Mouse (Mus musculus) WW6 (cell line): ENCODE data around the gene Exoc6.

Experiments used
- DNase-seq: peaks from one replicate; pipeline ENCODE4 v3.0.0-alpha.2; 2013; ENCODE audit warnings: low read depth, low spot score

Gene Exoc6

DNA sequence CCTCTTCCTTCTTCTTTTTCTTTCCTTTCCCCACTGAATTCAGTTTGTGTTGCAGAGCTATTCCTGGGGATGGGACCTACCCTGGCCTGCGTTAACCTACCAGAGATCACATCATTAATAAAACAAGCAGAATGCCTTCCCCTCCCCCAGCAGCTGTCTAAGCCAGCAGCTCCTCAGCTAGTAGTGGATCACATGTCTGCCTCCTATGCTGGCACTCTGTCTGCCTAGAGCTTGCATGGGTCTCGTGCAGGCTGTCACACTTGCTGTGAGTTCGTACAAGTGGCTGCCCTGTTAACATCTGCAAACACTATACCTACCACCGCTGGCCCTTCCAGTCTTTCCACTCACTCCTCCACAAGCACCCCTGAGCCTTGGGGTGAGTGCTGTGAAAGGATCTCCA, 29.4 kb downstream of the Exoc6 start:
- no peak for DNase-seq

DNA sequence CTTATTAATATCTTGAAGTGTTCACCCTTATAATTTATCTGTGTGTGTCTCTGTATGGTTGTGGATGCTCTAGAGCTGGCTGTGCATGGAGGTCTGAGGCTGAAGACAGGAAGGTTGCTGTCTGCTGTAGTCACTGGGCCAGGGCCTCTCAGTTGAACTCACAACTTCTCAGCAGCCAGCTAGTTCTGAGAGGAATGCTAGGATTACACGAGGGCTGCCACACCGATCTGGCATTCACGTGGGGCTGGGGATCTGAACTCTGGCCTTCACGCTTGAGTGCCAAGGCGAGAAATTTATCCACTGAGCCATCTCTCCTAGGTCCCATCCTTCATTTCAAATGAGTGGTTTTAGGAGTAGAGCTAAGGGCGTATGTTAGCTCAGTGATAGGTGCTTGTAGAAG, 30.2 kb downstream of the Exoc6 start:
- no peak for DNase-seq

DNA sequence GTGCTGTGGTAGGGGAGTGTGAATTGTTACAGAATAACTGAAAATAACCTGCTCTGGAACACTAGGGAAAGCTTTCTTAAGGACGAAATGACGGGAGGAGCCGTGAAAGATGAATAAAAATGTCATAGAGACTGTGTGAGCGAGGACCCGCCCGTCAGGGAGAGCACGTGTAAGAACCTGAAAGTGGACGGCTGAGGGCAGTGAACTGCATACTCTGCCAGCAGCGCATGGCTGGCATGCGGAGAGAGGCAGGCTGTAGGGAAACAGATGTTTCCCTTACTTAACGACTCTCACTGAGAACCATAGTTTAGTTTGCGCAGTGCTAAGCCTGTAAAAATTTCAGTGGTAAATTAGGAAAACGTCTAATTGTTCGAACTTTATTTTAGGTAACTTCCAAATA, 35.0 kb downstream of the Exoc6 start:
- DNase-seq = no peak

DNA sequence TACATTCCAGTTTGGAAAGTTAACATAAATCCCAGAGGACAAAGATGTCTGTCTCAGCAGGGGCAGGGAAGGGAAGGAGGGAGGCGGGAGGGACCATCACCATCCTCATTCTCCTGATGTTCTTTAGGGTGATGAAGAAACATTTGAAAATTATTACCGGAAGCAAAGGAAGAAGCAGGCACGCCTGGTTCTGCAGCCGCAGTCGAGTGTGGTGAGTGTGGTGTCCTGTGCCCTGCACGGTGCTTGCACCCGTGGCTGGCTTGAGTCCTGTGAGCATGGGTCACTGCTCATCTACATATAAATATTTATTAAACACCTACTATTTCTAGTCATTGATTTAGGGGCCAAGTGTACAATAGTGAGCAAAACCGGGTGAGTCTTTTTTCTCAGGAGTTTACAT, 35.5 kb downstream of the Exoc6 start:
- DNase-seq = no peak

DNA sequence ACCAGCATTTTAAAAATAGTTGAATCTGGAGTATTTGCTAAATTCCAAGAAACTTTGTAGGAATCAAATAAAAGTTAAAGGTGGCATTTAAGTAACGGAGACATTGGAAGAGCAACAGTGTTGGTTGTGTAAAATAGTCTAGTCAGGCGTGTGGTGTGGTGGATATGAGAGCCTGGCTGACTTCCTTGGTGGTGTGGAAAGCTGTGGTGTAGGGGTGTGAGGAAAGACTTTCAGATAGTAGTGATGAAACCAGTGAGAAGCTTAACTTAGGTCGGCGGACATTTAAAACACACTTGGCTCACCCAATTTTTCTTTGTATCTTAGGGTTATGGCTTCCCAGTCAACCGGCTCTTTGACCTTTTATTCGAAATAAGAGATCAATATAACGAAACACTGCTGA, 40.3 kb downstream of the Exoc6 start:
- DNase-seq = no peak

DNA sequence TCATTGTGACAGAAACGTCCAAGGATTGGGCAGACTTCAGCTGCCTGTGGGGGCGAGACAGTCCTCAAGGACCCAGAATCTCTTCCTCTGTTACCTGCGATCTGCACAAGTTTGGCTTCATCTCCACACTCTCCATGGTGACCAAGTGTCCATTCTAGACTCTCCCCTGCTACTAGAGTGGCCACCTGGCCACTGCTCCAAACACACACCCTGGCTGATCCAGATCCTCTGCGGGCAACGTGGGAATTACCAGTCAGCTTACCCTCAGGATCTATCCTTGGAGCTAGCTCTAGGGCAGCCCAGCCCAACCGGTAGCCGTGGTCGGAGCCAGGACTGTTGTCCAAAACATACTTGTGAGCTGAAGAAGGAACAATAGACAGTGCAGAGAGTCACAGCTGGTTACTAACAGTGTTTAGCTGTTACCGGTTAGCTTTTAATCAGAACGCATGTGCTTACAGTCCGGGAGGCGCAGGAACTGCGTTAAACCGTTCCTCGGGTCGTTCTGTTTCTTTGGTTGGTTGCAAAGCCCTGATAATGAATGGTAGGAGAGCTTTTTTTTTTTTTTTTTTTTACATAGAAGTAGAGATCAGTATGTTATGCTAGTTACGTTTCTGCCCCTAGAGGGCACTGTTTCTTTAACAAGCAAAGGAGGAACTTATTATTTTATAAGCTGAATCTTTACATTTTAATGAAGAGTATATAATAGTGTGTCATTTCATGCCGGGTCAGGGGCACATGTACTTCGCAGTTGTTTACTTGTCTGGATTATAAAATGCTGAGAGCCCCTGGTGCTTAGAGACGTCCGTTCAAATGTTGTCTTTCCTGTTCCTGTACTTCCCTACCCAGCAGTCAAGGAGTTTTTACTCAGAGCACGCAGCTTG, 52.0 kb downstream of the Exoc6 start:
- peak; percentile 45 for DNase-seq

DNA sequence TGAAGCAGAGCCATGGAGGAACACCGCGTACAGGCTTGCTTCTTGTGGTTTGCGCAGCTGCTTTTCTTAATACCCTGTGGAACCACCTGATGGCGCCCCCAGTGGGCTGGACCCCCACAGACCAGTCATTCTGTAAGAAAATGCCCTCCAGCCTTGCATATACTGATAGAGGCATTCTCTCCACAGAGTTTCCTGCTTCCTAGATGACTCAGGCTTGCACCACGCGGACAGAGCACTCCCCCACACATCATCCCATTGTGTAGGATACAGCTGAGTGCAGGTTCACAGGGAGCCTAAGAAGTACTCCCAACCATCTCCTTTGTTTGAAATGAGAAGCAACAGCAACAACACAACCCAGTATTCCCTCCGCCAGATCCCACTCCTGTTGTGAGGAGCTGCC, 59.8 kb downstream of the Exoc6 start:
- peak; percentile 14 for DNase-seq

DNA sequence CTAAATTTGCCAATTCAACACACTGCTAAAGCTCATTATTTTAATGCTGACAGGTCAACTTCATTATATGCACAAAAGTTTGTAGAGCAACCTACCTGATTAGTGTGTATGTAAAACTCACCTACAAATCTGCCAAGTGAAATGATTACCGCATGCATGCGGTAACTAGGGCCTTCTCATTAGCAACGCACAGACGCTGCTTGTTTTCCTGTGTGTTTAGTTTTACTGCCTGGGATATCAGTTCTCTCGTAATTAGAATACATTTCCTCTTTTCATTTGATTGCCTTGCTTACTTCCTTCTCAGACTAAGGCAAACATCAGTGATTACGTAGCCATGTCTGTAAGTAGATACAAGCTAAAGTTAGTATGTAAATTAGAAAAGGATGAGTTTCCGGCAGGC, 62.7 kb downstream of the Exoc6 start:
- no peak for DNase-seq

DNA sequence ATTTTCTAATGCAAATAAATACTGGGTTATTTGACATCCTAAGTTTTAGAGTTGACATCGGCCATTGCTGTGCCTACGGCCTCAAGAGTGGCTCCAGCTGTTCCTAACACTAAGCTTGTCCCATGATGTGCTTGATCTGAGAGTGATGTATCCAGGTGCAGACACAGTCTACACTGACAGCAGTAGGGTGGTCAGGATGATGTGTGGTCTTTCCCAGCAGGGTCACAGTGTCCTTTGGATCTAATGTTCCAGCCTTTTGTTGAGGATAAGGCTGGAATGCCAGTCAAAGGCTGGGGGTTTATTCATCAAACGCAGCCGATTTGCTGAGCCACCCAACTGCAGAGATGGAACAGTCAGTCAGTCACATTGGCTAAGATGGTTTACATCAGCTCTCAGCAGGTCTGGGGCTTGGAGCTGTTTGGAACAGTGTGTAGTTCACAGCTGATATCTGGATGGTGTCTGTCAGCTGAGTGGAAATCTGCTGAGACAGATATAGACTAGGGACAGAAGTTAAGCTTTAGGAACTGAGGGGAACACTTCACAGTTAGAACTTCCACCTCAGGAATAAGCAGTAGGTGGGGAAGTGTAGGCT, 64.9 kb downstream of the Exoc6 start:
- DNase-seq = no peak

DNA sequence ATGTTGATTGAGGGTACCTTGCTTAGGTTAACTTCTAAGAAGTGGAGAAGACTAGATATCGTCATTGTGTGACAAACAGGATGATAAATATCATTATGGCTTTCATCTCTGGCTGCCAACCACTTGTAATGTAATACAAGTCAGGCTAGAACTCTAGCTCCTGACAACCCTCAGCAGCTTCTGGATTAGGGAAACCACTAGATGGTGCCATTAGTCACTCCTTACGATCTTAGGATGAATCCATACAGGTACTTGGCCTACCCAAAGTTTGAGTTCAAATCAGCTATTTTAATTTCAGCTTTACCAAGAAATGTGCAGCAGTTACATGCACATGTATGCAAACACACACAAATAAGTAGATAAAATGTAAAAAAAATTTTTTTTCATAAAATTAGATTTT, 97.8 kb downstream of the Exoc6 start:
- no peak for DNase-seq

DNA sequence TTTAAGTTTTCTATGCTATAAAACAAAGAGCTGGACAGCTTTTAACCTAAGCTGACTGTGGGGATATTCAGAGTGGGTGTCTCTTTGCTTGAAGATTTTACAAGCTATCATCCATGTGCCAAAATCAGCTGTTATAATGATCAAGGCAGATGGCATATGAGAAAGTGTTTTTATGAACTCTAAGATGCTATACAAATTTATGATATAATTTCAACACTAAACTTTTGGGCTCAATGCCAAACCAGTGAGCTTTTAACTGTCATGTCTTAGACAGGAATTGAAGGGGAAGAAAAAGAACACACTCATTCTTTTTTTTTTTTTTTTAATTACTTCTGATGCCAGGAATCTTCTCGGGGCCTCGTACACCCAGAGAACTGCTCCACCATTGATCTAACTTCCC, 100.3 kb downstream of the Exoc6 start:
- DNase-seq = no peak

DNA sequence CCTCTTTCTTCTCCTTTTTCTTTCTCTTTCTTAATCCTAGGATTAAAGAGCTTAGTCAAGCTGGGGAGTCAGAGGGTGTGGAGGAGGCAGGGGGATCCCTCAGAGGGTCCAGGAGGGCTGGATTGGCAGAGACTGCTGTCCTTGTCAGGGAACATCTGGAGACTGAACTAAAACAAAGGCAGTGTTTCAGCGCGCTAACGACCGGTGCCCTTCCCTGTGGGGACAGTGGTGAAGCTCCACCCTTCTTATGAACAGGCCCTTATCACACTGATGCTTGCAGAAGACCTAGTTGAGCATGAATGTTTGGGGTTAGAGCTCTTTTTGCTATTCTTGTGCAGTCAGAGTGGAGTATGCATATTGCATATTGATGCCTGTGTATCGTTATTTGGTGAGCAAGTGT, 103.8 kb downstream of the Exoc6 start:
- no peak for DNase-seq

DNA sequence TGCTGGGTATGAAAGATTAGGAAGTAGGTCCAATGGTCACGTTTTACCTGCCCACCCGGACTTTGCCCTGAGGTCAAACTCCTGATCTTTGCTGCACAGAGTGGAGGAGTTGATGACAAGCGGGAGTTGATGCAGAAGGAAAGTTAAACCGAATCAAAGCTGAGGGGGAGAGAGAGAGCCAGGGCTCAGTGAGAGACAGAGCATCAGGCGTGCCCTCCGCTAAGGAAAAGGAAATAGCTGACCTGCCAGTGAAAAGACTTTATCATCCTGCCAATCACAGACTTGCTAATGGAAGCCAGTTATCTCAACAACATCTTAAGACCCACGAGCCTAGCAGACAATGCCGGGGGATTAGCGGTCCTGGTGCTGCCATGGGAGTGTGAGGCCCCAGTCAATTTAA, 106.2 kb downstream of the Exoc6 start:
- DNase-seq = no peak

DNA sequence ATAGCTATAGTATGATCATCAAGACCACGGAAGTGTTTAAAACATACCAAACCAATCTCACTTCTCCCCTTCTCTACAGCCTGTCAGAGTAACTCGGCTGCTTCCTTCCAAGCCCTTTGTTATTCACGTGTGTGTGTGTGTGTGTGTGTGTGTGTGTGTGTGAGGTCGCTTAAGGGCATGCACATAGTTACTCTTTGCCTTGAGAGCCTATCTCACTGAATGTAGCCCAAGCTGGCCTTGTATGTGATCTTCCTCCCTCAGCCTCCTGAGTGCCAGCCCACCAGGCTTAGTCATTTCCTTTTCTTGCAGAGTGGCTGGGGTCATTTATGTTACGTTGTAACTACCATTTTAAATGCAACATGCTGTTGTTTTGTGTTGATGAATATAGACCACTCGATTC, 115.0 kb downstream of the Exoc6 start:
- no peak for DNase-seq

DNA sequence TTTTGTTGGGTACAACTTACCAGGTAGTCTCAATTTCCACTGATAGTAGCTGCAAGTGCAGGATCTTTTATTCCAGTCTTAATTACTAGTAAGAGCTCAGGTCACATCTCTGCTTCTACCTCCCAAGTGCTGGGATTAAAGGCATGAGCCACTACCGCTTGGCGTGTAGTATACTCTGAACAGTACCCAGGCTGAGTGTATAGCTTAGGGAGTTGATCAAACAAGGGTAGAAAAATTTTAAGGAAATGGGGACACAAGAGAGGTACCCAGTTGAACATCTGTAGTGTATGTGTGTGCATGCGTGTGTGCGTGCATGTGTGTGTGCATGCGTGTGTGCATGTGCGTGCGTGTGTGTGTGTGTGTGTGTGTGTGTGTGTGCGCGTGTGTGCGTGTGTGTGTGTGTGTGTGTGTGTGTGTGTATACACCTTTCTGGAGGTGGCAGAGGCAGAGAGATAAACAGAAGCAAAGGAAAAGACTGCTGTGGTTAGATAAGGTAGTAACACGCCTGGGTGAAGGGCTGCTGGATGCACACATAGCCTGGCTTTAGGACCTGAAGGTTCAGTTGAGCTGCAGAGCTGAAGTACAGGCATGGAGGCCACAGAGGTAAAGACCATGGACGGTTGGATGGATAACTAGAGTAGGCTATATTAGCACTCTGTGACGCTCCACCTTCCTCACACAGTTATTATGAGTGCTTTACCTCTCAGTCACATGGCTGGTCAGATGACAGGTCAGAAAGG, 117.8 kb downstream of the Exoc6 start:
- DNase-seq = no peak

DNA sequence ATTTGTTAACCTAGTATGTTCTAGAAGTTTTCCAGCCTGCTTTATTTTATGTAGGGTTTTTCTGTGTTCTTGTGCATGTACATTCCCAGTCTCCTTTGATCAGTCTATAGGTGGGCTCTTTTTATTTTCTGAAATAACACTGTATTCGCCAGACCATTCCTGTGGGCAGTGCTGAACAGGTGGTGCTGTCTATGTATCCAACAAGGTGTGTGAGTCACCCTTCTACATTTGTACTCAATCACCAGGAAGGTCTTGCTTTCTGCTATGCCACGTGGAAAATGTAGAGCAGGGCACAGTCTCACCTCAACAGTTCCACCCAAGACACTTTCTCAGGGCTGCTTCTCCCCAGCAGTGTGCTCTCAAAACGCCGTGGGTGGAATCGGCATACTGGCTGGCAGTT, 118.4 kb downstream of the Exoc6 start:
- no peak for DNase-seq

DNA sequence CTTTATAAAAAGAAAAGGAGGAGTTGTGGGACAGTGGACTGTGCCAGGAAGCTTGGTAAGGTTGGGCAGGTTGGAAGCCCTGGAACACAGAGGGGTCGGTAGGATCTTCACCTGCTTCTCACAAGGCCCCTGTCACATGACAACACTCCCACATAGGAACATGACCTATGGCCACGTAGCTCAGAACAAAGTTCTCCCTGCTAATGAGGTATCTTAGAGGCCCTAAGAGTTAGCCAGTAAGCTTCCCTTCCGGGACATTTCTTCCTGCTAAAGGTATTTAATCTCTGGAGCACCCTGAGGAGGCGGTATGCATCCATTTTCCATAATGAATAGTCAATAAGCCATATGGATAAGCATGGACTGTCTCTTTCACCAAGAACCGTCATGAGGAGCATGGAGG, 119.3 kb downstream of the Exoc6 start:
- DNase-seq = no peak

DNA sequence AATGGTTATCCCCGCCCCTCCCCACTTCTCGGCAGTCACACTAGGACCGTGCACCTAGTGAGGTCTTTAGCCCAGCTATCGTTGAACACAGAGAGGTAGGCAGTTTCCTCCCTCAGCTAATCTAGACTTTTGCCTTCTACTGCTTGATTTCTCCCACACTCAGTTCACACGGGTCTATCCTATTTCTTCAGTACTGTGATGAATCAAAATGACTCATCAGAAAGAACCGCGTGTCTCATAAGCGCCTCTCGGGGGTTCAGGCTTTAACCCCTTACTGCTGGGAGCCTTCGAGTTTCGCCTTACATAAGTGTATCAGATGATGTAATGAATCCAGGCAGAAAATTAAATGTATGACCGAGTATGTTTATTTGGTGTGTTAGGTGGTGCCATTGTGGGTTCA, 123.2 kb downstream of the Exoc6 start:
- no peak for DNase-seq

DNA sequence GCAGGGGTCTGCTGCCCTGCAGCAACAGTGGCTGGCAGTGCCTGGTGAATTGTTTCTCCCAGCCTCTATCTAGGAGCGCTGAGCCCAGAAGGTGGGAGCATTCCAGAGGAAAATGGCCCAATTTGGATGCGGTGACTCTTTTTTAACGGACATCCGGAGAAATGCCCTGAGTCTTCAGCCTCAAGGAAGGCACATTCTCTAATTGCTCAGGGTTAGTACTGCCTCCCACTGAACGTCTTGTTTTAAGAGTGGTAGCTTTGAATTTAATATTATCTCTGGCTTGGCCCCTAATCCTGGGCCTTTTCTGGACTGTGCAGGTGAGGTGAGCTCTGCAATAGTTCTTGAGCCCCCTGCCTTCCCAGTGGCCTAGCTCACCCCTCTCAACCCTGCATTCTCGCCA, 135.1 kb downstream of the Exoc6 start, which contains the start of gene Cyp26c1:
Gene Cyp26c1 (plus strand): TSS at position 301 of the 400 bp plus-strand sequence.
- no peak for DNase-seq

DNA sequence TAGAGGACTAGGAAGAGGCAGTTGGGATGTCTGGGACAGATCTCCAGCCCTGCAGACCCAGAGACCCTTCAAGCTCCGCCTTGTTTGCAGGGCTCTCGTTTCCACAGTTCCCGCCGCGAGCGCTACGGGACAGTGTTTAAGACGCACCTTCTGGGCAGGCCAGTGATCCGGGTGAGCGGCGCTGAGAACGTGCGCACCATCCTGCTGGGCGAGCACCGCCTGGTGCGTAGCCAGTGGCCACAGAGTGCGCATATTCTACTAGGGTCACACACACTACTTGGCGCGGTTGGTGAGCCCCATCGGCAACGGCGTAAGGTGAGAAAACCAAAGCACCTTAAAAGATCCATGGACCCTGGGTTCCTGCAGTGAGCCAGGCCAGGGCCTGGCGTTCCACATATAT, 136.1 kb downstream of the Exoc6 start:
- no peak for DNase-seq

DNA sequence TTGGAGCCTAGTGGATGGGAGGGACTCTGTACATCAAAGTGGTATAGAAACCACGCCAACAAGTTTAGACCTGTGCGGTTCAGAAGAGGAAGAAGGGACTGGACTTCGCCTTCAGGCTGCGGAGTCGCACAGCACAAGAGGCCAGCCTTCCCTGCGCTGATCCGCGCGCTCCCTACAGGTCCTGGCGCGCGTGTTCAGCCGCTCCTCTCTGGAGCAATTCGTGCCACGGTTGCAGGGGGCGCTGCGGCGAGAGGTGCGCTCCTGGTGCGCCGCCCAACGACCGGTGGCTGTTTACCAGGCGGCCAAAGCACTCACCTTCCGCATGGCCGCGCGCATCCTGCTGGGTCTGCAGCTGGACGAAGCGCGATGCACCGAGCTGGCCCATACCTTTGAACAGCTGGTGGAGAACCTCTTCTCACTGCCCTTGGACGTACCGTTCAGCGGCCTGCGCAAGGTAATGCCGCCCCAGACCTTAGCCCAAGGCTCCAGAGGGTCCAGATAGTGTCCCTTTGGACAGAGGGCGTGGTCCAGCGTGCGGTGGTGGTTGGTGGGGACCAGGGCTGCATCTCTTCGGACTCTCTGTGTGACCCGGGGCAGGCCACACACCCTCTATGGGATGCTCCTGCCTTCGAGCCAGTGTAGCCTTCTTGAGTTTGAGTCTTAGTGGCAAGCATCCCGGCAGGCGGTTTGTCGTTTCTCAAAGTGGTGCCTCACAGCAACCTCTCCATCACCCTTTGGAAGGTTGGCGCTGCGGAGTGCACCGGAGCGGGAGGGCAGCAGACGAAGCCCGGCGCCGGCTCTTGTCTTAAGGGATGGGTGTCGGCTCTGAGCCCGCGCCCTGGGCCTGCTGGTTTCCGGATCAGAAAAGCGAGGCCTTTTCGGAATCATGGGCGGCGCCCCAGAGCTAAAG, 137.0 kb downstream of the Exoc6 start:
- DNase-seq = no peak

DNA sequence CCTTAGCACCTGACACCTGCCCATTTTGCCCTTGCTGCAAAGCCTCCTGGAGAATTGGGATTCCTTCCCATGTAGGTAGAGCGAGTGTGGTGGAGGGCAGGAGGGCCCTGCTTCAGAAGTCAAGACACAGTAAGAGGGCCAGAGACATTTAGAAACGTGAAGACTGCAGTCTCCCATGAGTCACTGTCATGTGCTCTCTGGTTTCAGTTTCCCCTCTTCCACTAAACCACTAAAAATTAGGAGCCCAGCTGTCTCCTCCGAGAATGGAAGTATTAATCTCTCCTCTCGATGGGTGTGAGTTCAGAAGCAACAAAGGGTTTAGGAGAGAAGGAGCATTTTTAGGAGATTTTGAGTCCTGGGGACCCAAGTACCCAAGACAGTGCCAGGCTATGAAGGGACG, 139.3 kb downstream of the Exoc6 start:
- DNase-seq = no peak
